Mouse (Mus musculus): ENCODE measurements around the gene Gm49776.
"Not testable (repeated sequence)": the region's sequence is repeated elsewhere in the genome, so short reads cannot be mapped to it uniquely, and the experiment has no call there.

The Gm49776 gene

DNA sequence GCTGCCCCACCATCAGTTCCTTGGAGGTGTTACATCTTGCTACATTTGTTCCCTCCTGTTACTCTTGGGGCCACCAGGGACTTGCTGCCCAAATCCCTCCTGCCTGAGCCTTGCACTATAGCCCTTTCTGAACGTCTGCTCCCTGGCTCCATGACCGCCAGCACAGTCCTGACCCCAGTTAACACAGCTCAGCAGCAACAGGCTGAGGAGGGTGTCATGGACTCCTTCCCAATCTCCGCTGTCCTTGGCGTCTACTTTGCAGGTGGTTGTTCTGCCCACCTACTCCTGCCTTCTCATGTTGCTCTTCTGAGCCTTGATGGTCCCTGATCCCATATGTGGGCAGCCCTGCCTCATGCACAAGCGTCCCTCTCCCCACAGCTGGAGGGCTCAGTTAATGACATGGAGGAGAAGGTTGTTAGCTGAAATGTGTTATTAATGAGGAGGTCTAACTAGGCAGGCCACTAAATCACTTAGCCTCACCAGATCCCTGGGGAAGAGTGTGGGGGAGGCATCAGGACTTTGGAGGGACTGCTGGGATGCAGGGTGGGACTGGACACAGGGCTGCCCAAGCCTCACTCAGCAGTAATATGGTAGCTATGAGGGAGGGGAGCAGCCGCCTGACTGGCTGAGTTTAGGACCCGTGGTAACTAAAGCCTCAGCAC, 54.6 kb downstream of the Gm49776 start:
- DNase-seq (ENCODE audit: low read depth, low spot score): no peak

- no peak for DNase-seq (ENCODE audit: low read depth, low spot score)
These were observed 56.1 kb downstream of the Gm49776 start for GRCm38 (mm10) chr16:18202061-18202460.

DNA sequence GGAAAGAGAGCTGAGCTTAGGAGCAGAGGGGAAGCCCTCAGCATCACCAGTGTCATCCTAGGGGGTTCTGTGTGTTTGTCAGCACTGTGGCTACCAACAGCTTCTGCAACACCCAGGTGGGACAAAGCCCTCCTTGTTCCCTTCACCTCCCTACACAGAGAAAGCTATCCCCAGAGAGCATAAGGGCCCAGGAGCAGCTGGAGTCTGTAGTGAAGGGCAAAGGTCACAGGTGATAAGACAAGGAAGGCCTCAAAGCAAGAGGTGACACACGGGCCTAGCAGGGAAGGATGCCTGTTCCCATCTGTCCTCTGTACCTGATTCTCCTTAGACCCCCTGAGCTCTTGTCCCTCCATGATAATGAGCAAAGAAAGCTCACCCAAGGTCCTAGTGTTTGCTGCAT, 56.5 kb downstream of the Gm49776 start:
- no peak for DNase-seq (ENCODE audit: low read depth, low spot score)

DNA sequence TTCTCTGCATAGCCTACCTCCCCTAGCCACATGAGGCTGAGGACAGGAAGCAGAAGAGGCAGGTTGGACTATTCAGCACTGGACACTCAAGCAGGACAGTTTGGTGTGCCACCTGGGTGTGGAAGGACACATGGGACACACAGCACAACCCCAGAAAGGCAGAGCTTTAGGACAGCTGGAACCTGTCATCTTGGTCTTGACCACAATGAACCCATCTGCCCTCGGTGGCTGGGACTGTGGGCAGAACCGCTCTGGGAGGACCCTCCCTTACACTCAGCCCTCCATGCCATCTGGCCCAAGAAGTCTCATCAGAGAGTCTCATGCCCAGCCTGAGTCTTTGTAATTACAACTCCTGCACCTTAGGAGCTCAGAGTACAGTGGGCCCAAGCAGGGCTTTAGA, 58.1 kb downstream of the Gm49776 start:
- DNase-seq (ENCODE audit: low read depth, low spot score): no peak

GRCm38 (mm10) chr16:18198365-18199098, 59.6 kb downstream of the Gm49776 start:
- DNase-seq (ENCODE audit: low read depth, low spot score): no peak

DNA sequence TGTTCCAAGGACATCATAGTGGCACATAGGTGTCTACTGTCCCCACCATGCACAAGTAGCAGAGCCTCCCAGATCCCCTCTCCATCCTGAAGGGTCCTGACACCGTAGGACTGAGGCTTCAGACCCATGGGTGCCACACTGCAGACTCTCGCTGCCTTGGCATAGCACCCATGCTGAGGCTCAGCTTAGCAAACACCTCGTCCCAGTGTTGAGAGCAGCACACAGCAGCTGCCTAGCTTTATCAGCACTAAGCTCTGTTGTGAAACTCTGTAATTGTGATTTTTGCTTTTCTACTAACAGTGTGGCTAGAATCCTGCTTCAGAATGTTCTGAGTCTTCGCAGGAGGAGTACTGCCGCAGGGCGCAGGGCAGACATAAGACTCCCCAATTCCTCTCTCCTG, 60.2 kb downstream of the Gm49776 start:
- DNase-seq (ENCODE audit: low read depth, low spot score): no peak

DNA sequence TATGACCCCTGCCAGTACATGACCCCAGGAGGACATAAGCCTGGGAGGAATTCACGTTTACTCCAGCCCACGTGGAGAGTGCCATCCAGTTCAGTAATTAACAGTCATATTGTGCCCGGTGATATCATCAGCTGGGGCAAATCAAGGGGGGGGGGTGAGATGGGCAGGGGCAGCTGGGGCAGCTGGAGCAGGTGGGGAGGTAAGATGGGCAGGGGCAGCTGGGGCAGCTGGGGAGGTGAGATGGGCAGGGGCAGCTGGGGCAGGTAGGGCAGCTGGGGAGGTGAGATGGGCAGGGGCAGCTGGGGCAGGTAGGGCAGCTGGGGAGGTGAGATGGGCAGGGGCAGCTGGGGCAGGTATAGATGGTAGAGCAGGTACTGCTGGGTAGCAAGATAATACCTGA, 62.6 kb downstream of the Gm49776 start:
- not testable (repeated sequence) for DNase-seq (ENCODE audit: low read depth, low spot score)
